Mouse (Mus musculus): Measurements from ENCODE around the gene Ppp2r5d. TPM values are rescaled to one million over a fixed set of nuclear protein-coding genes. Genes with fewer than 3 reads are reported as not detected.
A peak's percentile ranks its signal among the peaks of the same experiment; 100 is the strongest.

The Ppp2r5d gene
- polyA plus RNA-seq, 1 experiment from 2014 or later = 57.7 TPM

DNA sequence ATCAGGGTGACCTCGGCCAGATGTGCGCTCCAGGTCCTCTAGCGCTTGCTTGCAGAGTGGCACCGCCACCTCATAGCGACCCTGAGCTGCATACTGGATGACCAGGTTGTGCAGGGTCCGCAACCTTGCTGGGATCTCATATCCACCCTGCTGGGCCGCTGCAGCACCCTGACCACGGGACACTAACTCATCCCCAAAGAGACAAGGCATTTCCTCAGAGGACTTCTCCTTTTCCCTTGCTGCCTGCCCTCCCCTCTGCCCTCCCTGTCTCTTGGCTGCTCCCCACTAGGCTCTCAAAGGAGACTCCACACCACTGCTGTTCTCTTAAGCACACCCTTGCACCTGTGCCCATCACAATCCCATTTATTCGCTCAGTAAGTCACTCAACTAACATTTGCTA is 65.0 kb downstream of the Ppp2r5d start:
- no peak for ATAC-seq (ENCODE audit: extremely low read depth, insufficient number of reproducible peaks, low FRiP score, low TSS enrichment)
- no peak overlapping the region for H3K4me2 ChIP-seq
- H3K27me3 ChIP-seq (replicated peaks) = no peaks in the 10 kb centered on the region
- no peak overlapping the region for H3K27ac ChIP-seq (replicated peaks)
- peaks cover 64% of the 10 kb centered on the region for H3K36me3 ChIP-seq
- H3K9ac ChIP-seq = no peak overlapping the region
- no peak overlapping the region for H3K4me3 ChIP-seq
- peaks cover 19% of the 10 kb centered on the region for H3K4me1 ChIP-seq
- WGBS = 74% methylated on average over 9 of the region's 9 CpGs
- no peaks in the 10 kb centered on the region for H3K9me3 ChIP-seq

DNA sequence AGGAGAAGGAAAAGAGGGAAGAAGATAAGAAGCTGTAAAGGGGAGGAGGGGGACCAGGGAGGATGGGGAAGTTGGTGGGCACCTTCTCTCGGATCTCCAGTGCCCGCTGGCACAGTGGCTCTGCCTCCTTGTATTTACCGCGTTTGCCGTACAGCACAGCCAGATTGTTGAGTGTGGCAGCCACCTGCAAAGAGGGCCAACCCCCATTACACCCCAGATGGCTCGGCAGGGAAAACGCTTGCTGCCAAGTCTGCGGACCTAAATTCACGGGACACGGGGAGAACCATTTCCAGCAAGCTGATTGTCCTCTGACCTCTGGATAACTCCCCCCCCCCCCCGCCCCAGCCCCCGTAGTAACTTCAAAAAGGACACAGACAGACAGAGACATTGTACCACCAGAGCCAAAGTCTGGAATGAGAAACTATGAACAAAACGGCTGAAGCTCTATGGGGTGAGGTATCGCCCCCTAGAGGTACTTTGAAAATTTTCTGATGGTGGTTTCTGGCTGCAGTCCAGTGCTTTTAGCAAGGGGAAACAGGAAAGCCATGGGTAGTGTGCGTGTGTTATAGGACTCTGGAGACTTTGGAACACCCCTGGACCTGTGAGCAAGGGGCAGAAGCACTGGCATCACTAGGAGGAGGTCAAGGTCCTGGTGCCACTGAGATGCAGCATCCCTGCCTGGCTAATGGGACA is 67.9 kb downstream of the Ppp2r5d start:
- peak overlapping the region; percentile 20; the same call in 1 of the 2 replicates for H3K4me3 ChIP-seq
- WGBS = 24% methylated on average over 15 of the region's 15 CpGs
- ATAC-seq (ENCODE audit: extremely low read depth, insufficient number of reproducible peaks, low FRiP score, low TSS enrichment) = no peak
- no peaks in the 10 kb centered on the region for H3K27me3 ChIP-seq (replicated peaks)
- peaks cover 10% of the 10 kb centered on the region for H3K4me1 ChIP-seq
- H3K36me3 ChIP-seq = peaks cover 77% of the 10 kb centered on the region
- 0 out of 2 replicates have a peak overlapping the region, but pooled peaks have one; percentile 2 for H3K27ac ChIP-seq (replicated peaks)
- H3K4me2 ChIP-seq = peak overlapping the region; percentile 46
- no peaks in the 10 kb centered on the region for H3K9me3 ChIP-seq
- H3K9ac ChIP-seq = peak overlapping the region; percentile 64

Other genes with a start within 250 kb of the Ppp2r5d start
- 0.10 and 0.12 TPM in 2 replicates for gene Ttbk1, start 217.4 kb downstream of the Ppp2r5d start, polyA plus RNA-seq (2015; fragmentation: Nextera tagmentation; extraction: Ambion mirVana)
- 24.7 and 32.5 TPM in 2 replicates for gene Dnph1, start 208.4 kb downstream of the Ppp2r5d start, polyA plus RNA-seq (2015; fragmentation: Nextera tagmentation; extraction: Ambion mirVana)
- gene Cul9, start 158.7 kb downstream of the Ppp2r5d start, polyA plus RNA-seq (2015; fragmentation: Nextera tagmentation; extraction: Ambion mirVana) = 4.5 and 5.0 TPM in 2 replicates
- 11.6 and 13.1 TPM in 2 replicates for gene Srf, start 148.9 kb downstream of the Ppp2r5d start, polyA plus RNA-seq (2015; fragmentation: Nextera tagmentation; extraction: Ambion mirVana)
- gene Ptk7, start 75.6 kb downstream of the Ppp2r5d start, polyA plus RNA-seq (2015; fragmentation: Nextera tagmentation; extraction: Ambion mirVana) = 49.3 and 52.6 TPM in 2 replicates
- gene Klc4, start 59.1 kb downstream of the Ppp2r5d start, polyA plus RNA-seq (2015; fragmentation: Nextera tagmentation; extraction: Ambion mirVana) = 18.6 and 20.5 TPM in 2 replicates
- 98.0 and 111 TPM in 2 replicates for gene Mrpl2, start 58.9 kb downstream of the Ppp2r5d start, polyA plus RNA-seq (2015; fragmentation: Nextera tagmentation; extraction: Ambion mirVana)
- 41.1 and 41.4 TPM in 2 replicates for gene Cul7, start 54.8 kb downstream of the Ppp2r5d start, polyA plus RNA-seq (2015; fragmentation: Nextera tagmentation; extraction: Ambion mirVana)
- 37.6 and 40.3 TPM in 2 replicates for gene Rrp36, start 30.8 kb downstream of the Ppp2r5d start, polyA plus RNA-seq (2015; fragmentation: Nextera tagmentation; extraction: Ambion mirVana)
- gene Mea1, start 26.3 kb downstream of the Ppp2r5d start, polyA plus RNA-seq (2015; fragmentation: Nextera tagmentation; extraction: Ambion mirVana) = 122 and 142 TPM in 2 replicates
- gene Klhdc3, start 24.2 kb downstream of the Ppp2r5d start, polyA plus RNA-seq (2015; fragmentation: Nextera tagmentation; extraction: Ambion mirVana) = 136 and 148 TPM in 2 replicates
- 11.6 and 12.2 TPM in 2 replicates for gene Pex6, start 6.4 kb upstream of the Ppp2r5d start, polyA plus RNA-seq (2015; fragmentation: Nextera tagmentation; extraction: Ambion mirVana)
- 1.5 and 2.0 TPM in 2 replicates for gene Gnmt, start 24.1 kb upstream of the Ppp2r5d start, polyA plus RNA-seq (2015; fragmentation: Nextera tagmentation; extraction: Ambion mirVana)
- gene Cnpy3, start 47.1 kb upstream of the Ppp2r5d start, polyA plus RNA-seq (2015; fragmentation: Nextera tagmentation; extraction: Ambion mirVana) = 47.7 and 52.8 TPM in 2 replicates
- gene Ptcra, start 58.6 kb upstream of the Ppp2r5d start, polyA plus RNA-seq (2015; fragmentation: Nextera tagmentation; extraction: Ambion mirVana) = 0.23 and 0.44 TPM in 2 replicates
- gene 2310039H08Rik, start 67.5 kb upstream of the Ppp2r5d start, polyA plus RNA-seq (2015; fragmentation: Nextera tagmentation; extraction: Ambion mirVana) = 48.8 and 56.9 TPM in 2 replicates
- 85.1 and 101 TPM in 2 replicates for gene Rpl7l1, start 77.6 kb upstream of the Ppp2r5d start, polyA plus RNA-seq (2015; fragmentation: Nextera tagmentation; extraction: Ambion mirVana)
- 3.0 and 3.4 TPM in 2 replicates for gene Bicral, start 153.4 kb upstream of the Ppp2r5d start, polyA plus RNA-seq (2015; fragmentation: Nextera tagmentation; extraction: Ambion mirVana)
- gene Tbcc, start 185.6 kb upstream of the Ppp2r5d start, polyA plus RNA-seq (2015; fragmentation: Nextera tagmentation; extraction: Ambion mirVana) = 39.3 and 39.8 TPM in 2 replicates
- not detected in 2 replicates for gene Prph2, start 205.3 kb upstream of the Ppp2r5d start, polyA plus RNA-seq (2015; fragmentation: Nextera tagmentation; extraction: Ambion mirVana)

Measured in heart, embryonic 13.5 days (tissue).